Mouse (Mus musculus) 3T3-L1 (cell line): ENCODE results near the gene Slc35f6.
"Not testable (repeated sequence)": the region's sequence is repeated elsewhere in the genome, so short reads cannot be mapped to it uniquely, and the experiment has no call there.

Experiments
- DNase-seq: peaks from one replicate; pipeline ENCODE4 v3.0.0-alpha.2; 2015; ENCODE audit warnings: low read depth, low spot score

The Slc35f6 gene

GRCm38 (mm10) chr5:30700361-30701000, 52.7 kb downstream of the Slc35f6 start:
- DNase-seq, result no peak

GRCm38 (mm10) chr5:30701373-30701772, 53.6 kb downstream of the Slc35f6 start:
- DNase-seq, result not testable (repeated sequence)

GRCm38 (mm10) chr5:30701866-30702265, 54.1 kb downstream of the Slc35f6 start:
- DNase-seq, result peak; percentile 65
